Mouse (Mus musculus) lung, adult 2 months (tissue): ENCODE results near the gene Foxp1.

Source experiments
- CTCF ChIP-seq: fragments of 200-500 bp; IDR thresholded peaks from 2 replicates; pipeline ENCODE4 v1.5.1; 2011; ENCODE audit warnings: mild to moderate bottlenecking, low read length, control low read depth; ENCODE audit not compliant: insufficient read depth
- POLR2A ChIP-seq: fragments of 200-500 bp; IDR thresholded peaks from 2 replicates; pipeline ENCODE4 v1.6.1; 2011; ENCODE audit warnings: low read depth, mild to moderate bottlenecking, control low read depth, low read length, borderline replicate concordance; ENCODE audit errors: extremely low read depth

DNA sequence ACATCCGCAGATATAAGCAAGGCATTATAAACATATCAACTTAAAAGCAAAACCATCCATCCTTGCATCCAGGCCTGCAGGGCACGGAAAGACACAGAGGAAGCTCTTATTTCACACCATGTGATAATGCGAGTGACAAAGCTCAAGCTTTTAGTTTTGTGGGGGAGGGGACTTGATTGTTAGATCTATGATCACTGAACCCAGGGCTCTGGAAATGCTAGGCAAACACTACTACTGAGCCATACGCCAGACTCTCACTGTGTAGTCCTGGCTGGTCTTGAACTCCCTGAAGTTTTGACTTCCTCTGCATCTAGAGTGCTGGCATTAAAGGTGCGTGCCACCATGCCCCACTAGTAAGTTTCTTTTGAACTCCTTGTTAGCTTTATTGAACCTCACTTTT lies 264.2 kb downstream of the Foxp1 start:
- TF ChIP-seq POLR2A: no peak
- no peak for TF ChIP-seq CTCF
